Mouse (Mus musculus) limb, embryonic 12.5 days (tissue): ENCODE measurements around the gene Hypm. TPM values are rescaled to one million over a fixed set of nuclear protein-coding genes. Genes with fewer than 3 reads are reported as not detected.

ENCODE experiments used
- ATAC-seq: fragments of 200-750 bp; cut with Nextera tagmentation; 2 replicates; pipeline ENCODE4 v1.8.0; 2017; ENCODE audit warnings: low read depth, moderate TSS enrichment; ENCODE audit not compliant: insufficient number of reproducible peaks, insufficient read depth, low FRiP score, low TSS enrichment
- H3K27ac ChIP-seq: fragments of 300-500 bp; sonication (generic); 2 replicates; pipeline ENCODE4 v1.5.1; 2016; ENCODE audit warnings: mild to moderate bottlenecking, moderate library complexity
- H3K27me3 ChIP-seq: fragments of 300-500 bp; sonication (generic); 2 replicates; pipeline ENCODE4 v1.6.1; 2016; ENCODE audit warnings: mild to moderate bottlenecking, moderate library complexity
- H3K36me3 ChIP-seq: fragments of 300-500 bp; sonication (generic); 2 replicates; pipeline ENCODE4 v1.6.1; 2016; ENCODE audit warnings: mild to moderate bottlenecking, moderate library complexity
- H3K4me1 ChIP-seq: fragments of 300-500 bp; sonication (generic); replicated peaks from 2 replicates; pipeline ENCODE4 v1.6.1; 2016
- H3K4me2 ChIP-seq: fragments of 300-500 bp; sonication (generic); 2 replicates; pipeline ENCODE4 v1.6.1; 2016; ENCODE audit warnings: mild to moderate bottlenecking, moderate library complexity
- H3K4me3 ChIP-seq: fragments of 300-500 bp; sonication (generic); replicated peaks from 2 replicates; pipeline ENCODE4 v1.5.1; 2016; ENCODE audit warnings: mild to moderate bottlenecking
- H3K9ac ChIP-seq: fragments of 300-500 bp; sonication (generic); replicated peaks from 2 replicates; pipeline ENCODE4 v1.6.1; 2016; ENCODE audit warnings: mild to moderate bottlenecking, moderate library complexity
- H3K9me3 ChIP-seq: fragments of 300-500 bp; sonication (generic); 2 replicates; pipeline ENCODE4 v1.6.1; 2016; ENCODE audit warnings: mild to moderate bottlenecking, moderate library complexity
- WGBS: fragments of 180-500 bp; shearing (Covaris S2); methylation state at CpG from one replicate; pipeline ENCODE4 v1.1.7; 2016; 5-methylcytosine and 5-hydroxymethylcytosine counted together
- polyA plus RNA-seq: library from polyadenylated mRNA; unstranded; fragments of >200 nt; fragmentation: Nextera tagmentation; extraction: Ambion mirVana; gene quantifications from 2 replicates; pipeline ENCODE4 v1.2.1, GENCODE M21; 2016

Gene Hypm
- polyA plus RNA-seq, result not detected in 2 replicates

GRCm38 (mm10) chrX:9846628-9847027 is at the start of gene Hypm:
TSS of gene Hypm (plus strand) at chrX:9846928.
- Histone ChIP-seq H3K9ac (no peak within 1 kb of the TSS), H3K36me3 (no peaks in the 10 kb centered on the region), H3K27ac (no peak within 1 kb of the TSS), H3K27me3 (no peaks in the 10 kb centered on the region), H3K4me3 (no peak within 1 kb of the TSS), H3K9me3 (no peaks in the 10 kb centered on the region), H3K4me1 (no peaks in the 10 kb centered on the region), H3K4me2 (no peak within 1 kb of the TSS)
- 77% methylated on average over 3 of the region's 3 CpGs for WGBS
- ATAC-seq, result no peak

- Histone ChIP-seq H3K36me3 (no peaks in the 10 kb centered on the region), H3K9me3 (no peaks in the 10 kb centered on the region), H3K4me1 (no peaks in the 10 kb centered on the region), H3K27ac (no peak overlapping the region), H3K9ac (no peak overlapping the region), H3K4me3 (no peak overlapping the region), H3K4me2 (no peak overlapping the region), H3K27me3 (no peaks in the 10 kb centered on the region)
- ATAC-seq, result no peak
- WGBS, result 73% methylated on average over 1 of the region's 1 CpGs
Measured at GRCm38 (mm10) chrX:9810101-9810500, 36.6 kb upstream of the Hypm start.

GRCm38 (mm10) chrX:9812469-9812868 is 34.3 kb upstream of the Hypm start:
- no peak for ATAC-seq
- Histone ChIP-seq H3K4me3 (no peak overlapping the region), H3K9me3 (no peaks in the 10 kb centered on the region), H3K4me2 (no peak overlapping the region), H3K9ac (no peak overlapping the region), H3K36me3 (no peaks in the 10 kb centered on the region), H3K27ac (no peak overlapping the region), H3K4me1 (no peaks in the 10 kb centered on the region), H3K27me3 (no peaks in the 10 kb centered on the region)

GRCm38 (mm10) chrX:9834779-9835178 is 11.9 kb upstream of the Hypm start:
- Histone ChIP-seq H3K36me3 (no peaks in the 10 kb centered on the region), H3K4me1 (no peaks in the 10 kb centered on the region), H3K4me2 (no peak overlapping the region), H3K27me3 (no peaks in the 10 kb centered on the region), H3K27ac (no peak overlapping the region), H3K9ac (no peak overlapping the region), H3K9me3 (no peaks in the 10 kb centered on the region), H3K4me3 (no peak overlapping the region)
- WGBS, result 89% methylated on average over 2 of the region's 2 CpGs
- no peak for ATAC-seq

- no peak within 1 kb of the TSS for H3K9ac ChIP-seq
- H3K27ac ChIP-seq, result no peak within 1 kb of the TSS
- no peaks in the 10 kb centered on the region for H3K4me1 ChIP-seq
- whole genome bisulfite sequencing, result 60% methylated on average over 1 of the region's 1 CpGs
- H3K4me2 ChIP-seq, result no peak within 1 kb of the TSS
- no peak for ATAC-seq
- H3K27me3 ChIP-seq, result no peaks in the 10 kb centered on the region
- no peak within 1 kb of the TSS for H3K4me3 ChIP-seq
- H3K36me3 ChIP-seq, result no peaks in the 10 kb centered on the region
- H3K9me3 ChIP-seq, result no peaks in the 10 kb centered on the region
Measured at GRCm38 (mm10) chrX:9849403-9849802, 2.7 kb downstream of the Hypm start, which contains the start of gene H2al3. TSS of gene H2al3 (plus strand) at chrX:9849703.

GRCm38 (mm10) chrX:9861859-9862258 is 15.1 kb downstream of the Hypm start:
- ATAC-seq, result no peak
- Histone ChIP-seq H3K27me3 (no peaks in the 10 kb centered on the region), H3K36me3 (no peaks in the 10 kb centered on the region), H3K9ac (no peak overlapping the region), H3K27ac (no peak overlapping the region), H3K4me3 (no peak overlapping the region), H3K4me2 (no peak overlapping the region), H3K4me1 (no peaks in the 10 kb centered on the region), H3K9me3 (no peaks in the 10 kb centered on the region)
- WGBS, result 88% methylated on average over 2 of the region's 2 CpGs

- 95% methylated on average over 2 of the region's 2 CpGs for WGBS
- Histone ChIP-seq H3K4me2 (no peak overlapping the region), H3K9me3 (no peaks in the 10 kb centered on the region), H3K4me1 (no peaks in the 10 kb centered on the region), H3K9ac (no peak overlapping the region), H3K27ac (no peak overlapping the region), H3K4me3 (no peak overlapping the region), H3K36me3 (no peaks in the 10 kb centered on the region), H3K27me3 (no peaks in the 10 kb centered on the region)
- no peak for ATAC-seq
Measured at GRCm38 (mm10) chrX:9875519-9875918, 28.8 kb downstream of the Hypm start.

- H3K9ac ChIP-seq, result no peak within 1 kb of the TSS
- H3K36me3 ChIP-seq, result no peaks in the 10 kb centered on the region
- H3K9me3 ChIP-seq, result no peaks in the 10 kb centered on the region
- H3K27me3 ChIP-seq, result no peaks in the 10 kb centered on the region
- H3K4me3 ChIP-seq, result no peak within 1 kb of the TSS
- no peak for ATAC-seq
- H3K4me2 ChIP-seq, result no peak within 1 kb of the TSS
- H3K4me1 ChIP-seq, result no peaks in the 10 kb centered on the region
- 60% methylated on average over 2 of the region's 2 CpGs for WGBS
- H3K27ac ChIP-seq, result no peak within 1 kb of the TSS
Measured at GRCm38 (mm10) chrX:9885322-9885721, 38.6 kb downstream of the Hypm start, which contains the start of gene Sytl5. TSS of gene Sytl5 (plus strand) at chrX:9885622.

Other genes starting within 250 kb of the Hypm start
- 18.0 and 20.1 TPM in 2 replicates for gene Dynlt3, start 183.9 kb upstream of the Hypm start, polyA plus RNA-seq
- not detected in 2 replicates for gene H2al3, start 2.8 kb downstream of the Hypm start, polyA plus RNA-seq
- 0.18 and 0.46 TPM in 2 replicates for gene Sytl5, start 38.7 kb downstream of the Hypm start, polyA plus RNA-seq